Mouse (Mus musculus) stomach, postnatal 0 days (tissue): ENCODE measurements at regions not wholly inside any gene's neighbourhood (a gene's known extent, or its start where the extent isn't known, plus 50 kb on each side); places are given as distances from the start of the nearest gene placed in this dataset.

ENCODE experiments used
- CTCF ChIP-seq: IDR thresholded peaks from 2 replicates; pipeline ENCODE4 v1.5.1; 2016; ENCODE audit warnings: antibody characterized with exemption, low read depth, mild to moderate bottlenecking, moderate library complexity
- EP300 ChIP-seq: optimal IDR thresholded peaks from 2 replicates; pipeline ENCODE3; 2016; ENCODE audit warnings: antibody characterized with exemption

- no peak for TF ChIP-seq EP300
- TF ChIP-seq CTCF, result no peak
These were observed 202.4 kb downstream of the Vrk1 start for GRCm38 (mm10) chr12:106212397-106212796.
